Mouse (Mus musculus): ENCODE results near the gene Ndc80. TPM values are rescaled to one million over a fixed set of nuclear protein-coding genes. Genes with fewer than 3 reads are reported as not detected.

Gene Ndc80
- polyA plus RNA-seq, 1 experiment, result 32.9 TPM

DNA sequence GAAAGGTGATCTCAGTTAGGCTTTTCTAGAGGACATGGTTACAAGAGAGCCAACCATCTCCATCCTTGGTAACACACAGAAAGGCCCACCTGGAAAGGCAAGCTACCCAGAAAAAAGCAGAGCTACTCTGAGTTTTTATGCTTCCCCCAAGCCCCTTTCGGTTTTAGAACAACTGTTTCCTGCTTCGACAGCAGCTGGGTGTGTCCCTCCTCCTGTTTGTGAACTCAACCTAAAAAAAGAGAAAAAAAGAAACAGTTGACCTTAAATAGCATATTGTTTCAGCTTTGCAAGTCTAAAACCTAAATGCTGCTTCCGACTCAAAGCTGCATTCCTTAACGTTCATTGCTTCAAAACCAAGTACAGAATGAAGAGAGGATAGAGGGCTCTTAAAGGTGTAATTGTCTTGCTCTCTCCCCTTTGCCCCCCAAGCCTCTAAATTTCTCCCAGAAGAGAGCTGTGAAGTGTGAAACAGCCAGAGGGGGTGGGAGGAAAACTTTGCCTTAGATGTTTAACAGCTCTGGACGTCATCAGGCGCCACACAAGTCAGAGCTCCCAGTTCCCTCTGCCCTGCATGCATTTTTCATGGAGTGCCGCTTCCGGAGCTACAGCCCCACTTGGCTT, 40.3 kb downstream of the Ndc80 start:
- TF ChIP-seq POLR2A (IDR thresholded peaks at IDR 0.05; ENCODE audit: borderline replicate concordance, control insufficient read depth, low read depth, low read length) (no peak), CTCF (IDR thresholded peaks at IDR 0.05; ENCODE audit: control insufficient read depth, insufficient read depth, low read length) (no peak)
- H3K4me1 ChIP-seq (ENCODE audit: control insufficient read depth, insufficient read depth, low read length), result no peaks in the 10 kb centered on the region; the same call in 1 of the 2 replicates
- peak overlapping the region; percentile 96 for H3K27ac ChIP-seq (ENCODE audit: control insufficient read depth, insufficient read depth, low read depth, low read length, poor library complexity)
- WGBS, result 4% methylated on average over 8 of the region's 8 CpGs
- H3K4me3 ChIP-seq (replicated peaks; ENCODE audit: control insufficient read depth, low read depth, low read length), result peak overlapping the region; percentile 59

DNA sequence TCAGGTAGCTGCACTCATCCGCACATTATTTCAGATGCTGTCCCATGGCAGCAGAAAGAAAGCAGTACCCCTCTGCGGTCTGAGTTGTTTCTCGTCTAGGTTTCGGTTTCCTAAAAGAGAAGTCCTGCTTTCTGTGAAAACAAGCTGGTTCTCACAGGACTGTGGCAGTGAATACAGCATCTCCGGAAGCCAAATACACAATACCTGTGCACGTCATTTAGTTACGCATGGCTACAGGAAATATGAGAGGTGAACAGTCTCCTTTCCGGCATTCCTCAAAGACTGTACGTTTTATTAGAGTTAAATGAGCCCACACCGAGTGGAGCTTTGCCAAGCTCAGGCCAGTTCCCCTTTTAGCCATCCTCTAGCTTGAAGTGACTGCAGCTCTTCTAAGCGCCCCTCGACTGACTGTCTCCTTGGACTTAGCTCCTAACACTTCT, 40.8 kb downstream of the Ndc80 start:
- Histone ChIP-seq H3K4me3 (replicated peaks; ENCODE audit: control insufficient read depth, low read depth, low read length) (peak overlapping the region; percentile 59), H3K27ac (ENCODE audit: control insufficient read depth, insufficient read depth, low read depth, low read length, poor library complexity) (peak overlapping the region; percentile 96), H3K4me1 (ENCODE audit: control insufficient read depth, insufficient read depth, low read length) (no peaks in the 10 kb centered on the region; the same call in 1 of the 2 replicates)
- under 1% methylated on average over 12 of the region's 12 CpGs for WGBS
- no peak for TF ChIP-seq CTCF (IDR thresholded peaks at IDR 0.05; ENCODE audit: control insufficient read depth, insufficient read depth, low read length)
- TF ChIP-seq POLR2A (IDR thresholded peaks at IDR 0.05; ENCODE audit: borderline replicate concordance, control insufficient read depth, low read depth, low read length), result no peak

DNA sequence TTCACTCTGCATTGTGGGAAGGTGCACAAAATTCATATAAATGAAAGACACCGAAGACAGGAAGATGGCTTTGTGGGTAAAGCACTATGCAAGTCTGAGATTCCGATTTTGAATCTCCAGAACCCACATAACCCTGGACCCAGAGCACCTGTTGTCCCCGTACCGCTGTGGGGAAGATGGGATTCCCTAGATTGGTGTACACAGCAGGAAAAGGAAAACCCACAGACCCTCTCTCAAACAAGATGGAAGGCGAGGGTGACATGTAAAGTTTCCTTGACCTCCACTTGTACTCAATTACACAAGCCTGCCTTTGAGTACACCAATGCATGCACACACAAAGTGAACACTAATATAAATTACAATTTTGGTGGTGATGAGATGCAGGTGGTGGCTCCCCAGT, 41.9 kb downstream of the Ndc80 start:
- TF ChIP-seq POLR2A (IDR thresholded peaks at IDR 0.05; ENCODE audit: borderline replicate concordance, control insufficient read depth, low read depth, low read length) (no peak), CTCF (IDR thresholded peaks at IDR 0.05; ENCODE audit: control insufficient read depth, insufficient read depth, low read length) (no peak)
- Histone ChIP-seq H3K27ac (ENCODE audit: control insufficient read depth, insufficient read depth, low read depth, low read length, poor library complexity) (peak overlapping the region; percentile 96), H3K4me1 (ENCODE audit: control insufficient read depth, insufficient read depth, low read length) (peaks cover 1% of the 10 kb centered on the region; the same call in 1 of the 2 replicates), H3K4me3 (replicated peaks; ENCODE audit: control insufficient read depth, low read depth, low read length) (no peak overlapping the region)
- WGBS, result 80% methylated on average over 5 of the region's 5 CpGs

DNA sequence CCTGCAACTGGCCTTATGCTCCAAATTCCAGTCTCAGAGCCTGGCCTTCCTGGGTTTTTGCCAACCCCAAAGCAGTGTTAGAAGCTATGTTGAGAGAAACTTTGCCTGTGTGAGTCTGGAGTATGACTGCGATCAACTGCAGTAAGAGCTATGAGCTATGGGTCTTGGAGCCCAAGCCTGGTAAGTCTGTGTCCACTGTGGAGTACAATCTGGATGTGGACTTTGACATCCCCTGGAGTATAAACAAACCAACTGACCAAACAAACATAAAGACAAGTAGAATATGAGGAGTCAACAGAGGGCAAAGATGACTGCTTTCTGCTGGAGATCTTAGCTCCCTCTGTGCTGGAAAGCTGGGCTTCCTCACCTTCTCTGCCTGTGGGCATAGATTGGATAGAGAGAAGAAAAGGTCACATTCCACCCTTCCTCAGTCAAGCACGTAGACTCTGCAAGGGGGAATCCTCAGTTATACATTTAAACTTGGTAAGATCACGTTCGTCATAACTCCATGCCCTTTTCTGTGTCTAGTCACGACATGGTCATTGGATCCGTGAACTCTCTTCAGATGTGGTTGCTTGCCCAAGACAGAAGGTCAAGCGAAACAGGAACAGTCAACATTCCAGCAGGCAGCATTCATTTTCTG, 43.1 kb downstream of the Ndc80 start:
- 82% methylated on average over 7 of the region's 7 CpGs for WGBS
- Histone ChIP-seq H3K27ac (ENCODE audit: control insufficient read depth, insufficient read depth, low read depth, low read length, poor library complexity) (peak overlapping the region; percentile 33; the same call in 1 of the 2 replicates), H3K4me1 (ENCODE audit: control insufficient read depth, insufficient read depth, low read length) (peaks cover 1% of the 10 kb centered on the region; the same call in 1 of the 2 replicates), H3K4me3 (replicated peaks; ENCODE audit: control insufficient read depth, low read depth, low read length) (no peak overlapping the region)
- TF ChIP-seq POLR2A (IDR thresholded peaks at IDR 0.05; ENCODE audit: borderline replicate concordance, control insufficient read depth, low read depth, low read length), result no peak
- TF ChIP-seq CTCF (IDR thresholded peaks at IDR 0.05; ENCODE audit: control insufficient read depth, insufficient read depth, low read length), result no peak

DNA sequence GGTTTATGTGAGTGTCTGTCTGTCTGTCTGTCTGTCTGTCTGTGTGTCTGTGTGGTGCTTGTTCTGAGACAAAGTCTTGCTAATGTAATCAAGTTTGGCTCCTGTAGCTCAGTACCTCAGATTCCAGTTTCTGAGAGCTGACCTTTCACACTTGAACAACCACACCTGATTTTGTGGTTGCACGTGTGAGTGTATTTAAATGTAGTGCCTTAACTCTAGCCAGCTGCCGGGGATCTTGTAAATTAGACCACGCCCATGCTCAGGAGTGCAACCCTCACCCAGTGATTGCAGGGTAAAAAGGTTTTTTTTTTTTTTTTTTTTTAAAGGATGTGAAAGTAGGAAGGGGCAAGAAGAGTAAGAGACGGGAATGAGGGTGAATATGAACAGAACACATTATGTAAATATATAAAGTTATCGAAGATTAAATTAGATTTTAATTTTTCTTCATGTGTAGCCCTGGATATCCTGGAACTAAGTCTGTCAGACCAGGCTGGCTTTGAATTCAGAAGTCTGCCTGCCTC, 47.2 kb downstream of the Ndc80 start:
- Histone ChIP-seq H3K4me3 (replicated peaks; ENCODE audit: control insufficient read depth, low read depth, low read length) (no peak overlapping the region), H3K4me1 (ENCODE audit: control insufficient read depth, insufficient read depth, low read length) (peaks cover 3% of the 10 kb centered on the region; the same call in 1 of the 2 replicates), H3K27ac (ENCODE audit: control insufficient read depth, insufficient read depth, low read depth, low read length, poor library complexity) (peak overlapping the region; percentile 56; the same call in 1 of the 2 replicates)
- no peak for TF ChIP-seq CTCF (IDR thresholded peaks at IDR 0.05; ENCODE audit: control insufficient read depth, insufficient read depth, low read length)
- TF ChIP-seq POLR2A (IDR thresholded peaks at IDR 0.05; ENCODE audit: borderline replicate concordance, control insufficient read depth, low read depth, low read length), result no peak
- 22% methylated on average over 5 of the region's 5 CpGs for WGBS

DNA sequence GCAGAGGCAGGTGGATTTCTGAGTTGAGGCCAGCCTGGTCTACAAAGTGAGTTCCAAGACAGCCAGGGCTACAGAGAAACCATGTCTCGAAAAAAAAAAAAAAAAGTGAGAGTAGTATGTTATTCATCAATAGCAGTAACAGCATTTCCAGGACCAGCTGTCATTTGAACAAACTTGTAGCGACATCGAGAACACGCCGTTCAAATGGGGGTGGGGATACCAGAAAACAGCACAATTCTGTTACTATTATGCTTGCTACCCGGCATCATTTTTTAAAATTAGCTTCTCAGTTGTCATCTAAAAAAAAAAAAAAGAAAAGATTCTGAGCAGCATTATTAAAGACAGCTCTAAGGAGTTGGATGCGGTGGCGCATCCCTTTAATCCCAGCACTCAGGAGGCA, 49.2 kb downstream of the Ndc80 start:
- 94% methylated on average over 8 of the region's 8 CpGs for WGBS
- Histone ChIP-seq H3K4me3 (replicated peaks; ENCODE audit: control insufficient read depth, low read depth, low read length) (no peak overlapping the region), H3K4me1 (ENCODE audit: control insufficient read depth, insufficient read depth, low read length) (peaks cover 5% of the 10 kb centered on the region; the same call in 1 of the 2 replicates), H3K27ac (ENCODE audit: control insufficient read depth, insufficient read depth, low read depth, low read length, poor library complexity) (no peak overlapping the region)
- TF ChIP-seq POLR2A (IDR thresholded peaks at IDR 0.05; ENCODE audit: borderline replicate concordance, control insufficient read depth, low read depth, low read length), result no peak
- TF ChIP-seq CTCF (IDR thresholded peaks at IDR 0.05; ENCODE audit: control insufficient read depth, insufficient read depth, low read length), result no peak

DNA sequence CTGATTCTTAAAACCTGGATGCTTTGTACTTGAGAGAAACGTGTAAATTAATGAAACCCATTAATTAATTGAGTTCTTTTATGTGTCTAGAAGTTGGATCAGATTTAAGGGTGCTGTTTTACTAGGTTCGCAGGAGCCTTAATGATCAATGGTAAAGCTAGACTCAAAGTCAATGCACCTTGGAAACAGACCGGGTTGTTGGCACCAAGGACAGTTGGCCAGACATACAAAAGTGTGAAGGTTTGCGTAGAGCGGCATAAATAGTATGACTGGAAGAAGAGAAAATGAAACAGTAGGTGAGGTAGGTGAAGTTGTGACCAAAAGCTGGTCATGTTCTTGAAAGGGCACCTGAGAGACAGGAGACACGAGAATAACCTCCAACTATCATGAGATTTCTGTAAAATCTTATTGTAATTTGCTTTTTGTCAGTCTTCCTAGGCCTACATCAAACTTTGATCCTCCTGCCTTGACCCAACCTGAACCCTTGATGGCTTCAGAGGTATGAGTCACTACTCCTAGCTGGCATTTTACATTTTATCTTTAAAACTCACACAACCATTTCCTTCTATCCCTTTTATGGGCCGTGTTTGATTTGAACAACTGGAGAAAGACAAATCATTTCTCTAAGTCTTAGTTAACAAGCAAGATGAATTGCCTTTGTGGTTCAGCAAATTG, 50.2 kb downstream of the Ndc80 start:
- Histone ChIP-seq H3K4me3 (replicated peaks; ENCODE audit: control insufficient read depth, low read depth, low read length) (no peak overlapping the region), H3K4me1 (ENCODE audit: control insufficient read depth, insufficient read depth, low read length) (peaks cover 6% of the 10 kb centered on the region; the same call in 1 of the 2 replicates)

DNA sequence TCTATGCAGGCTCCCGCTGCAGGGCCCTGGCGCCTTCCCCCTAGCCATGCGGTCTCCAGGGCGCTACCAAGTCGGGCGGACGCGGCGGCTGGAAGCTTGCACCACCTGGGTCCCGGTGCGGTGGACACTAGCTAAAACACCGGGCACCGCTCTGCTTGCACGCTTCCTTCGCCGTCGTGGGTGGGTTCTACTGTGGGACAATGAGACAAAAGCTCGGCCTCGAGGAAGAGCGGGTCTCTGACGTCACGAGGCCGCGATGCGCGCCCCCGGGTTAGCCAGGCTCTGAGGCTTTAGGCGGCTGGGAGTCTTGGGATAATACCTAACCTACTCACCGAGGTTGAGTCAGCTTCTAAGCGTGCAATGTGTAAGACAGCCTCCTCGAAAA, 51.0 kb downstream of the Ndc80 start:
- WGBS, result 1% methylated on average over 31 of the region's 31 CpGs
- peak overlapping the region; percentile 82 for H3K4me3 ChIP-seq (replicated peaks; ENCODE audit: control insufficient read depth, low read depth, low read length)
- peaks cover 6% of the 10 kb centered on the region; the same call in 1 of the 2 replicates for H3K4me1 ChIP-seq (ENCODE audit: control insufficient read depth, insufficient read depth, low read length)
- peak overlapping the region; percentile 96 for H3K27ac ChIP-seq (ENCODE audit: control insufficient read depth, insufficient read depth, low read depth, low read length, poor library complexity)
- TF ChIP-seq CTCF (IDR thresholded peaks at IDR 0.05; ENCODE audit: control insufficient read depth, insufficient read depth, low read length), result no peak
- 0 out of 2 replicates have a peak, but pooled peaks have one; percentile 1 for TF ChIP-seq POLR2A (IDR thresholded peaks at IDR 0.05; ENCODE audit: borderline replicate concordance, control insufficient read depth, low read depth, low read length)

More for the DNA sequence above, 50.2 kb downstream of the Ndc80 start:
- 74% methylated on average over 7 of the region's 7 CpGs for WGBS
- H3K27ac ChIP-seq (ENCODE audit: control insufficient read depth, insufficient read depth, low read depth, low read length, poor library complexity), result no peak overlapping the region
- TF ChIP-seq POLR2A (IDR thresholded peaks at IDR 0.05; ENCODE audit: borderline replicate concordance, control insufficient read depth, low read depth, low read length) (no peak), CTCF (IDR thresholded peaks at IDR 0.05; ENCODE audit: control insufficient read depth, insufficient read depth, low read length) (no peak)
